Mouse (Mus musculus) adrenal gland, adult 18-20 months (tissue): ENCODE measurements at regions not wholly inside any gene's neighbourhood (a gene's known extent, or its start where the extent isn't known, plus 50 kb on each side); places are given as distances from the start of the nearest gene placed in this dataset.
A peak's percentile ranks its signal among the peaks of the same experiment; 100 is the strongest.

Experiments used
- DNase-seq, 2 experiments: peaks; one replicate each; pipeline ENCODE4 v3.0.0; 2021 to 2022; ENCODE audit warnings: low spot score in 2 of 2

DNA sequence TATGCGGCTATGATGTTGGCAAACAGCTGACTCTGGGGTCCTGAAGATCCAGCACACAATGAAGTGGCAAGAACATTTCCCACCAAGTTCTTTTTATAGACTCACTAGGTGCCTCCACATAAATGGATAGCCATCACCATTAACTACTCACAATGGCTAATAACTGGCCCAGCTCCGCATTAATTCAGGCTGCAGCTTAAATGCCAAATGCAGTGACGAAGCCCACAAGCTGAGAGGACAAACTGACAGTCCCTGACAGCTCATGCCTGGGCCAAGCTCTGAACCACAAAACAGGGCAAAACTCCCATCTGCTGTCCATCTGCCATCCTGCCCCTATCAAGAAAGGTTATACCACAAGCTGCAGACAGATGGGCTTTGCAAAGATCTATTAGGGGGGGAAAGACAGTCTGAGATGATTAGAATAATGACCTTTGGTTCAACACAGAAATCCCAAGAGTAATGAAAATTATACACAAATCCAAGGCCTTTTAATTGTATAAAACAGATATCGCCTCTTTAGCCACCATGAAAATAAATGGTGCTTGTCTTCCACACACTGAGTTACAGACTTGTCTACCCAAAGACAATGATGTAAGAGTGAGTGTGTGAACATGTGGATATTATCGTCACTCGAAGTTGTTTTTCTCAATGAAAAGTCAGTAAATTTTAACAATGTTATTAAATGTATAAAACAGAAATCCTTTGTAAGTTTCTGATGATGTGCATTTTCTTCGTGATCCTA is 224.1 kb downstream of the Gm11361 start:
- DNase-seq, result no peak

DNA sequence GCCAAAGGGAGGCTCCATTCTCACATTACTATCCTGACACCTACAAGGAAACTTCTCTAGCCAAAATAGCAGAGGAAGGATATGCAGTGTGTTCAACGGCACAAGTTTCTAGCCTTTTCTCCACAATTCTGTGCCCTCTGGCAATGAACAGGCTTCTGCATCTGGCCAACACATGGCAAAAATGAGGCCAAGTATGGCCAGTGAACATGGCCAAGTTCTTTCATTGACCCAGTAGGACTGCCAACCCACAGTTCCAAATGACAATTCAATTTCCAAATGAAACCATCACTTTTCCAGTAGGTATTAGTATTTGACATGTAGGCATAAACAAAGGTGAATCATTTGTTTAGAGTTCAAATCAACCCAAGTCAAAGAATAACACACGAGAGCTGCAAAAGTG is 208.8 kb downstream of the Gm11361 start:
- DNase-seq, result no peak

DNA sequence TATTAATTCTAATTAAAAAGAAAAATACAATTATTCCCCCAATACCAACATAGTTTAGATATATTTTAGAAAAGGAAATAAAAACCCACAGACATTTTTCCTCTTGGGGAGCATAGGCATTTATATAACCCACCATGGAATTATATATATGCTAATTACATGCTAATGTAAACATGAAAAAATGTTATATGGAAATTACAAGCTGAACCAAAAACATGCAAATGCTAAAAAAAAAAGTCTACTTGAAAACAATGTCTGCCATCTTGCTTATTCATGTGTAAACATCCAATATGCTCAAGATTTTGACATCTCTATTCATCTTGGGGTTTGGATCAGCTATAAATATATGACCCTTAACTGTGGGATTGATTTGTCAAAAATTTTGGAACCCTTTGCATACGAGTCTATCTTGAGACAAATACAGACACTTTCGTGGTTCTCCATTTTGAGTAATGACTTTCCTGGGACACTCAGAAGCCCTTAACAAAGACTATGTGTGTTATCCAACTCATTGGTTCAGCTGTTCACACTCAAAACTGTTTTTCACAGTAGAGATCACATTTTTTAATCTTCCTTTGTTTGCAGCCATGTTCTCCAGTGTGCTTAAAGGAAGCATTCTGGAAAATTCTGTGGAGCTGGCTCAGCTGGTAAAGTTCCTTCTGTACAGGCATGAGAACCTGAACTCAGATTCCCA is 208.0 kb downstream of the Gm11361 start:
- no peak for DNase-seq

DNA sequence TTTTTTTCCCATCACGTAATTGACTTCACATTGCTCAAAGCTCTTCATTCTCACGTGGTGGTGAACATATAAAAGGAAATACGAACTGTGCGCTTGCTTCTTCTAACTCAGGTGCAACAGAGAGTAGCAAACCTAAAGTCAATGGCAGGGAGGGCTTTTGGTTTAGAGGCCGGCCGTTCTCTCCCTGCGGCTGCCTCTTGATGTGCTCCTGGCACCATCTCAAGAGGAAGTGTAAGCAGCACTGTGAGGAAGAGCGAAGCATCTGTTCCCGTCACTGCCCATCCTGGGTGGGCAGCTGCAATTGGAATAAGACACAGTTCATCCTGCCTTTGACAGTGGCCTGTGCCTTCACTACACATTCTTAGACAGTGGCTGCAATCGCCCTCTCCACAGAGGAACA is 204.0 kb downstream of the Gm11361 start:
- DNase-seq, result no peak

DNA sequence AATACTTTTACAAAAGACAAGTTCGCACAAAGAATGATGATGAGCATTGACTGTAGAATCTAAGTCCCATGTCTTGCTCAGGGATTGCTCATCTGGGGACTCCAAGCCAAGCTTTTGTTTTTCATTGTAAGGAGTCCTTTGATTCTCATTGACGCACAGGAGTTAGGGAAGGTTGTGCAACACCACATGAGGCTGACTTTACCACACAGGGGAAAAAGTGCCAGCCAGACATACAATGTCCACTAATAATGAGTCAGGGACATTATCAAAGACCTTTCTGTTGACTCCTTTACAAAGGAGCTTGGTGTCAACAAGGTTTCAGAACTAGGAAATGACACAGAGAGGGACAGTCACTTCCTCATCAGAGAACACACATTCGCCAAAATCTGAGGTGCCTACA is 200.1 kb downstream of the Gm11361 start:
- DNase-seq, result no peak

DNA sequence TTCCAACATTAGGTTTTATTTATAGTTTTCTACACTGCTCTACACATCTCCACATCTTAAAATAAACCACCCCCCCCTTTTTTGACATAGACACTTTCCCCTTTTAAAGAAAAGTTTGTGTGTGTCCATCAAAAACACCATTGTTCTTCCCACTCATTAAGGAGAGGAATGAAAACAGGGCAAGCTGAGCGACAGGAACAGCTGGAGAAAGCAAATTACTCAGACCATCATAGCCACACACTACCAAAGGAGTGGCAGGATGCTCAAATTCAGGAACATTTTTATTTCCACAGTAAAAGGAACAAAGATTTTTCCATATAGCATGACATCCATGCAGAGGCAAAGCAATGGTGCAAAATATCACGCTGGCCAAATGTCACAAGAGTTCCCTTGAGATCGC is 198.6 kb downstream of the Gm11361 start:
- no peak for DNase-seq

DNA sequence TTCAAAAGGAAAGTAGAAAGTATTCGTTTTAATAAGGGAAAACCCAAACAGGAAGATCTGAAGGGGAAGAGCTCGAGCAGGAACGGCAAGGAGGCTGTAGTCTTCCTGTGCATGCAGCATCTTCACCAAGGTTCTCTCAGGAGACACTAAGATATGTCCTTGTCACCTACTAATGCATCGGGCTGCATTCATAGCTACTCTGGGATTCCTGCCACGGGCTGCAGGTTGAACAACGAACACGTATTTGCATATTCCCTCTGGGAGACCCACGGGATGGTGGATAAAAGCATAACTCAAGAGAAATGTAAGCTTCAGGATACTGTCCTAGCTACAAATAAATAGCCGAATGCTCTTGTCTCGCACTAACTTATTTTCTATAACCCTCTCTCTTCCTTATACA is 197.7 kb downstream of the Gm11361 start:
- no peak for DNase-seq

DNA sequence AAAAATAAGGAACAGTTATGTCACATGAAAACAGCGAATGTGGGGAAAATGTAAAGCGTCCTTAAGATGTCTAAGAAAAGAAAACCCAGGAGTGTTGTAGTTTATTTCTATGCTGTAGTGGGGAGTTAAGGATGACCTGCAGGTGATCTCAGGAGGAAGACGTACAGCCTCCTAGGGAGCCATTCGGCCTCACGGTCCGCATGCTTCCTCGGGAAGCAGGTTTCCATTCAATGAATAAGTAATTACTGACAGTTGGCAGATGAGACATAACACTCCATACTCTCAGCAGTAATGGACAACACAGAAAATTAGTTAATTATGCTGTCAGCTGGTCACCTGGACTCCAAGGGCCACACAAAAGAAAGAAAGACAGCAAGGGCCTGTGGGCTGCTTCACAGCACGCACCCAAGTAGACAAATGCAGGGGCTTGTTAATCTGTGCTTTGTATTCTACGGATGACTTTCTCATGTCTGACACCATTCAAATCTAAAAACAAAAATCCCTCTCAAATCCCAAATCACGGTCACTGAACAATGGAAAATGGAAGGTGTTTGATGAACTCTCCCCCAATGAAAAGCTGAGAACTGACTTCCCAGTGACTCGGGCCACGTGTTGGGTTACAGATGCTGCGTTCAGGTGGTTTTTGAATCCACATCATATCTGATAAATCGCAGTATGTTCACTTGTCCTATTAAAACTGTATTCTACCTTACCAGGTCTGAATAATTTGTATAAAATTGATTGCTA is 193.5 kb downstream of the Gm11361 start:
- DNase-seq, result no peak

DNA sequence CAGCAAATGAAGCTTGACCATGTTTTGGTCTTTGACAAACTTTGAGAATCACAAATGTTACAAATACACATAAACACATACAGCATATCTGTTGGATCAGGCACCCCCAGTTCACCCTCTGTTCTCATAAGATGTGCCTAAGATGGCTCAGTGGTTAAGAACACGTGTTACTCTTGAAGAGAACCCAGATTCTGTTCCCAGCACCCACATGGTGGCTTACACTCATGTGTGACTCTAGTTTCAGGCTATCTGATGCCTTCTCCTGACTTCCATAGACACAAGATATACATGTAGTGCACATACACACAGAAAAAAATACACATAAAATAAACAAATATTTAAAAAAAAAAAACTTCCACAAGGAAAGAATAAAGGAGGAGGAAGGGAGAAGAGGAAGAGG is 191.7 kb downstream of the Gm11361 start:
- no peak for DNase-seq

DNA sequence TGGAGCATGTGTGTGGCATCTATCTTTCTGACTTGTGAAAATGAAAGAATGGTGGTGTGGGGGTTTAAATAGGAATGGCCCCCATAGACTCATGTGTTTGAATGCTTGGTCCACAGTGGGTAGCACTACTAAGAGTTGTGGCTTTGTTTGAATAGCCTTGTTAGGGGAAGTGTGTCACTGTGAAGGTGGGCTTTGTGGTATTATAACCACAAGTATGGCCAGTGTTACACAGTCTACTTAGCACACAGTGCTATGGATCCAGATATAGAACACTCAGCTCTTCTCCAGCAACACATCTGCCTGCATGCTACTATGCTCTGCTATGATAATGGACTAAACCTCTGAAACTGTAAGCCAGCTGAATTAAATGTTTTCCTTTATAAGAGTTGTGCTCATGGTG is 184.9 kb downstream of the Gm11361 start:
- DNase-seq, result no peak

DNA sequence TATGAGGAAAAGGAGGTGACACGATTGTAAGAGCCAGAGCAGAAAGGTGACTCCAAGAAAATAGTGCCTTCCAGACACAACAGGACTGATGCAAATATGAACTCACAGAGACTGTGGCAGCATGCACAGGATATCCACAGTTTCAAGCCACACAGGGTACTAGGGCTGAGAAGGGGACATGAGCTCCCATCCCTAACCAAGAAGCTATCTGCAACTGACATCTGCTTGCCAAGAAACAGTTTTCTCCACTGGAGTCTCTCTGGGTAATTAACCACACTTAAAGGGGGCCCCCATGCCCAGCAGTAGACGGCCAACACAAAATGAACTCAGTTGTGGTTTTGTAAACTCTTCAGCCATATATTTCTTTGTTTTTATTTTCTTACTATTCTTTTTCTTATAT is 176.1 kb downstream of the Gm11361 start:
- no peak for DNase-seq

DNA sequence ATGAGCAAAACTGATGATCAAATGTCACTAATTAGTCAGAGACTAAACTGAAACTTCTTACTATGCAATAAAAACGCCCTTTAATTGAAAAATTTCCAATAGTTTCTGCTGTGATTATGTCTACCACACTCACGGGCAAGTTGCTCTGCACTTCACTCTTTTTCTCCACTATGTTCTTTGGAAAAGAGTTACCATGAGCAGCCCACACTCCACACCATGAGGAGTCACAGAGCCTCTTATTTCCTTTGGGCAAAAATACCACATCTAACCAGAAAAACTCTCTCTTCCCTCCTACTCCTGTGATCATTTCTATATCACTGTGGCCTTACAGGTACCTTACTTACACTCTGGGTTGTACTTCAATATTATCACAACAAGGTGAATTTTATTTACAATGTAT is 174.7 kb downstream of the Gm11361 start:
- no peak for DNase-seq

DNA sequence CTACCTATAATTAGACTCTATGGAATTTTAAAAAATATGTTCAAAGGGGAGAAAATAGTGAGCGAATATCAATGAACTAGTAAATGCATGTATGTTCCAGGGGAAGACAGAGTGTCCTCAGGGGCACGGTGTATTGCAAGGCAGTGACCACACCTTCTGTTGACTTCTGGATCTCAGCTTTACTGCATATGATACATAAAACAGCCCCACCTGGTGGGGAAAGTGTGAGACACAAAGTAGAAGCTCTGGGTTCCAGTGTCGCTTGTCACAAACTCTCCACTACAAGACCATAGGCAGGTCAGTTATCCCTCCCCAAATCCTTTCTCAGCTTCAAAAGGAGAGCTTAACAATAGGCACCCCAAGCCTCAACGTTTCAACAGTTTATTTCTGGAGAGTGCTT is 168.8 kb downstream of the Gm11361 start:
- DNase-seq, result peak in 1 of 2 experiments; percentile 20

DNA sequence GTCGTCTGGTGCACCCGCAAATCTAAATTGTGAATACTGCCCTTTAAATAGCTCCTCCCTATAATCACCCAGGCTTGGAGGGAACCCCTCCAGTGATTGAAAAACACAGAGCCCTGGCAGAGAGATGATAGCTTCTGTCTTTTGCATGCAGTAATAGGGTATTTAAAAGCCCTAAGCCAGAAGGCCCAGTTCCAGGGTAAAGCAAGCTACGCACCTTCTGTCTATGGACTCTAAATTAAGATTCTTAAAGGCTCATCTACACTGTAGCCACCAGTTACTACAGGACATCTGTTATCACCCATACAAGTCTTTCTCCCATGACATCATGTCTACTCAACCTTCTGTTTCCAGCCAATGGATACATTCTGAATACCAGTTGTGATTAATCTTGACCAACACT is 167.8 kb downstream of the Gm11361 start:
- DNase-seq, result no peak

DNA sequence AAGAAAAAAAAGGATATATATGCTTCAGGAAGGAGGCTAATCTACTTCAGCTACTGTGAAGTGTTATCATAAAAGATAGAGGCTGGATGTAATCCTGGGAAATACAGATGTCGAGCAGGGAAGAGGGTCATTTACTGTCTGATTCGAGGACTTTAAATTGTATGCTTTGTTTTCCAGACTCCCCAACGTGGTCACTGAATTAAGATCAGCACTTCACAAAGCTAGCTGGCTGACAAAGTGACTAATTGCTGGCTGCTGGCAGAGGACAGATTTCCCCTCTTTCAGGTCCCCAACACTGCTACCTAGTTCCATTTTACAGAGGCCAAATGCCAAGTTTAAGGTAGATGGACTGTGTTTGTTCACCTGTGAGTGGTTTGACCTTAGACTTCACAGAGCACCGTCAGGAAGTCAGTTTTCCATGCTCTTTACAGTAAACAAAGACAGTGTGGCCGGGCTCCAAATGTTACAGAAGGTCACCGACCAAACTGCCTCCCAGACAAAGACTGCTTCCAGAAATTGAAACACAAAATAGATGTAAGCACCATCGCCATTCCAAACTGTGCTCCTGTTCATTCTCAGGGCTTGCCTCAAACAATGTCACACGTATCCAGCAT is 167.2 kb downstream of the Gm11361 start:
- no peak for DNase-seq

DNA sequence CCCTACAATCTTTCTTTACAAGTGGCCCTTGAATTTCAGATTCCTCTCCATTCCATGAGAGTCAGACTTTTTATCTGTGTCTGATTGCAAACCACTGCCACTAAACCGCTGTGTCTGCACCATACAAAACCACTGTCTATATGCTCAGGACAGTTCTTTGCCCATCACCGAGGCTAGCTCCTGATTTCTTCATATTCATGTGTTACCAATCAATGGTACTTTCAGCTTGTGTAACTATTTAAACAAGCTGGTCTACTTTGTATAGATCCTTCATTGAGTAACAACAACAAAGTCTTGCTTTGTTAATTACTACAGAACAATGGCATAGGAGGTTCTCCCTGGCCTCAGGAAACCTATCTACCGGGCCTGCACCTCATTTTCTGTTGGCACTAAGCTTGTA is 164.0 kb downstream of the Gm11361 start:
- no peak for DNase-seq

DNA sequence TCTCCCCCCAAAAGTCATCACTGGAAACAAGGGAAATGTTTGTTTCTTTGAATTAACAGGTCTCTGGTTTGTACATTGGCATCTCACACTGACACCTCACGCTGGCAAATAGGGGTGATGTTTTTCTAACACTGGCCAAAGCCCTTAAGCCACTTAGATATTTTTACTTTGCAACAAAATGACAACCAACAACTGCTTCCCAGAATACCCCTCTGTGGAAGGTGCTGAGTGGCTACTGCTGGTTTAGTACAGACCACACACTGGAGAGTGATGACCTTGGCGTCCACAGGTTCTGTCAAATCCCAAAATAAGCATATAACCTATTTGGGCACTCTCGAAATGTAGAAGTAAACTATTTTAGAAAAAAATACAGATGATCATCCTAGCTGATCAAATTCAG is 163.3 kb downstream of the Gm11361 start:
- no peak for DNase-seq

DNA sequence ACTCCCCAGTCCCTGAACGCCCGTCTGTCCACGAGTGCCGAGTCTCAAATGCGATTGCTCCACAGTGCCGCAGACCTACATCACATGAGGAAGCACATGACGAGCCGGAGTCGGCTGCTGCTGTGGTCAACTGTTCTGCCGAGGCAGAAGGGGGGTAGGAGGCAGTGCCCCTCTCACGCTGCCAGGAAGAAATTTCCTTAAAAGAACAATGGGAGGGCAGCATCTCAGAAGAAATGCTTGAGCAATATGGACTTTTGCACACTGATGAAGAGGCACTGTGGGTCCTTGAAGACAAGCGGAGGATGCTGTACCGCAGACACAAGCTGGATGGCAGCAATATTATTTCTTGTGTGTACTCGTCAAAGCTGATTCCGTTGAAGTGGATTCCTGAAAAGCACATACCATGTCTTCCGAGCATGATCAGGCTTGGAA is 162.6 kb downstream of the Gm11361 start:
- DNase-seq, result peak in 1 of 2 experiments; percentile 27

DNA sequence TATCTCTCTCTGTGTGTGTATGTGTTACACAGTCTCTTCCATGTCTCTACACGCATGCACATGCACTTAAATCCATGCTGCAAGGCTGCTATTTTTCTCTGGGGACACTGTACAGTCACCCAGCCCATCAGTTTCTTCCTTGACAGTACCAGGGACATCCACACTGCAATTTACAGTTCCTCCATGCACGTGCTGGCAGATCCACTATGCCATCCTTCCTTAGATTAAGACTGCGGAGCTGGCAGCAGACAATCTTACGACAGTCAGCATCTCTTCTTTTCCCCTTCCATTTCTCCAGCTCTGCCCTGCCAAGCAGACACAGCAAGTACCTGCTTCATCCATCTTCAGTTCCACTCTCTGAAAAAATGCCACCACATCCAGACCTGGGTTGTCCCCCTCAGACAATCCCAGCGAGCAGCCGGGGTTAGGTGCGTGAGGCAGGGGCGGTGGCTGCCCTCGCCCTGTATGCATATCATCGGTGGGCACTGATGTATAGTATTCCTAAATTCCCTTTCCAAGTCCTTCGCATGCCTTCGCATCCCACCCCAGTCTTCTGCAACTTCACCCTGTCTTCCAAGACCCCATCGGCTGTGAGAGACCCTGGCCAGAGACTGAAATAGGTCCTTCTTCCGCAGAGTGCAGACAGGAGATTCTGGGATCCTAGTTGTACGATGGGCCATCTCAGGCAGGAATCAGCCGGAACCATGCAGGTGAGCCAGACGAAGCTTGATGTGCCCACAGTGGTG is 161.8 kb downstream of the Gm11361 start:
- no peak for DNase-seq

DNA sequence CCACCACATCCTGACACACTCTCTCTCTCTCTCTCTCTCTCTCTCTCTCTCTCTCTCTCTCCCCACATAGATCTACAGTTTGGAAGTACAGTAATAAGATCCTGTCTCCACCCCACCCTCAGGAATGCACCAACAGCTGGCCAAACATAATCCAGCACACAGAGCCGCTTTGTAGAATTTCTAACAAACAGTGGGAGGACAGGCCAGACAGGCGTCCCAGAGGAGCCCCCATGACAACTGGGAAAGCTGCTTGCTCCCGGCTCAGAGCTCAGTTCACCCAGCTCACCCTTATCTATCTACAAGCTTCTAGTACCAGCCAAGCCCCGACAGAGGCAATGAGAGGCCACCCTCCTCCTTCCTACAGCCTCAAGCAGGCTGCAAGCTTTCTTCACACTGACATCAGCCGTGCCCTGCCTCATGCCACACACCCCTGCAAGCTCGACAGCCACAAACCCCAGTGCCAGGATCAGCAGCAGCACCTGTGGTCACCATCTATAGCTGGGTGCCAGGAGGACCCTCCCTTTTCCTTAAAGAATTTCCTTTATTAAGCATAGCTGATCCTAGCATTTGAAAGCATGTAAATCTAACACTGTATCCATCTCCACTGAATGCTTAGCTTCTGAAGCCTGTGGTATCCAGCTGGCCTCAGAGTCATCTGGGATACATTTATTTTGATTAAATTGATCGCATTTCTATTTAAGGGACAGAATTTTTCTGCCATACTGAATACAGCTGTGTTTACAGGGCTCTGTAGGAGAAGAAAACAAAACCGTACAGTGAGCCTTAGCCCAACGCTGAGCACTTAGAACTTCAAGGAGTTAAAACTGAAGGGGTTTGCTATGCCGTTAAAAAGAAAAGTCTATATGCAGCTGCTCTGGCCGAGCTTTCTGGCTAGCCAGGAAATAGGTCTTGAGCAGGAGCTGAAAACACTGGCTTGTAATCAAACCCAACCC is 160.9 kb downstream of the Gm11361 start:
- peak in 1 of 2 experiments; percentile 26 for DNase-seq
